Mouse (Mus musculus) liver, postnatal 0 days (tissue): ENCODE results near the gene Ptpn9.

Experiments used
- CTCF ChIP-seq: sonication (generic); IDR thresholded peaks from 2 replicates; pipeline ENCODE4 v1.5.1; 2016; ENCODE audit warnings: antibody characterized with exemption, low read depth
- EP300 ChIP-seq: IDR thresholded peaks from 2 replicates; pipeline ENCODE4 v1.6.1; 2016; ENCODE audit warnings: antibody characterized with exemption, low read depth, mild to moderate bottlenecking

GRCm38 (mm10) chr9:56995198-56996027 is 690 bp downstream of the Ptpn9 start:
- TF ChIP-seq CTCF (no peak), EP300 (no peak)
